Mouse (Mus musculus): ENCODE measurements around the gene Sec31a. TPM values are rescaled to one million over a fixed set of nuclear protein-coding genes. Genes with fewer than 3 reads are reported as not detected.

Gene Sec31a
- polyA plus RNA-seq (2012; rRNA removed) = 87.4 and 110 TPM in 2 replicates

DNA sequence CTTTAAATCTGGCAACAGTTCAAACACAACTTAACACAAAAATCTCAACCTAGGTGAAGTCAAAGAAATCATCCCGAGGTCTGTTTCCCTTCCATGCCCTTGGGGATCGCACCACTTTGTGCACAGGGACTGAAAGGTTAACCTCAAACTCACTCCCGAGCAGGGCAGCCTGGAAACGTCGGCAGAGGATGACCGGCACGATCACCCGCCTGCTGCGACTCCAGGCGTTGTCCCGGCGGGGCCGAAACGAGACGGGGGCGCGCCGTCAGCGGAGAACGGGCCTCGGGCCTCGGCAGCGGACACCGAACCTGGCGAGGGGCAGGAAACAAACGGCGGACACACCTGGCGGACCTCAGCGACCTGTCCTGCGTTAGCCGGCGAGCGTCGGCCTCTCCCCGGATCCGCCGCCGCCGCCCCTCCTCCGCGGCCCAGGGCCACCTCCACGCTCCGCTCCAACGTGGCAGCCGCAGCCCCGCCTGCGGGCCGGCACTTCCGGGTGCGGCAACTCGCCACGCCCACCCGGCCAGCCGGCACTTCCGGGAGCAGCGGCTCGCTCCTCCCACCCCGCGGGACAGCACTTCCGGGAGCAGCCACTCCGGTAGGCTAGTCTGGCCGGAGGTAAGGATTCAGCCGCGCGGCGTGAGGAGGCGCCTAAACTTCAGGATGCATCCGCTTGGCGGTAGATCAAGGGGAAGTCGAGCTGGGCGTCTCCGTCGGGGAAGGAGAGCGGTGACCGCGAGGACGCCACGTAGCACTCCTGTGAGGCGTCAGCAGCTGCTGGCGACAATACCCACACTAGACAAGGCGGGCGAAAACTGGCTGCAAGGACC, at the start of gene Sec31a:
Sec31a (minus strand) TSS at position 474 of the 830 bp plus-strand sequence.

Other genes with a start within 250 kb of the Sec31a start
- 6.7 and 6.8 TPM in 2 replicates for gene Lin54, start 84.4 kb upstream of the Sec31a start, polyA plus RNA-seq (2012; rRNA removed)
- gene Cops4, start 102.1 kb upstream of the Sec31a start, polyA plus RNA-seq (2012; rRNA removed) = 77.5 and 78.0 TPM in 2 replicates
- 1.9 and 4.8 TPM in 2 replicates for gene Plac8, start 156.0 kb upstream of the Sec31a start, polyA plus RNA-seq (2012; rRNA removed)

Data from central nervous system, embryonic 18 days (tissue).